In genomic region chr17:4611711-4612110, GRCm38 (mm10) we compare ENCODE assay signal across 22 mouse cellular contexts.
A peak's percentile ranks its signal among the peaks of the same experiment; 100 is the strongest.
DNase-seq lines count a peak whose midpoint lies in the region; ATAC-seq and TF ChIP-seq lines count a peak whose summit lies in the region.
"Had no signal": no experiment of that assay in that cellular context is flagged by ENCODE, and none has a peak within 500 bp of the region (broad histone marks: within the 10 kb centered on the region; RNA-seq: fewer than 3 reads in every experiment).

No protein-coding gene starts in this region.

- no peak for TF ChIP-seq CTCF in liver, adult 2 months (IDR thresholded peaks at IDR 0.05; ENCODE audit: low read depth, low read length)

- intact Hi-C loops in gastrocnemius, postnatal 36 days (cut with DNase I) = no loop called here

- peak overlapping the region; percentile 25; the same call in 1 of the 2 replicates for H3K4me2 ChIP-seq in heart, embryonic 14.5 days (ENCODE audit: low read length)
- H3K4me2 ChIP-seq in forebrain, embryonic 16.5 days (ENCODE audit: low read length) = no peak overlapping the region
- H3K4me2 ChIP-seq: embryonic facial prominence, embryonic 15.5 days; hindbrain, embryonic 12.5 days had no signal

- DNase-seq in gastrocnemius, adult 18-20 months (ENCODE audit: low spot score) = peak; percentile 3
- no peak for DNase-seq in gastrocnemius, postnatal 36 days
- no peak for DNase-seq in heart, postnatal 4 days
- peak; percentile 74 for DNase-seq in liver, adult 2 months (ENCODE audit: extremely low read depth, low read depth, low spot score)
- DNase-seq in liver = no peak
- peak; percentile 2 for DNase-seq in skeletal muscle tissue, adult 2 months (ENCODE audit: low read depth, low spot score)
- DNase-seq: cerebellum, adult 11 months; cerebellum, adult 8-10 months; embryo, embryonic 11 days had no signal

- H3K4me1 ChIP-seq in heart, embryonic 14.5 days (ENCODE audit: control insufficient read depth in 2 of 2, insufficient read depth in 2 of 2, low read length in 2 of 2) = peaks cover 0 to 5% of the 10 kb centered on the region in 2 experiments; a peak in 1 of 4 replicates
- peaks cover 2% of the 10 kb centered on the region; the same call in 1 of the 2 replicates for H3K4me1 ChIP-seq in liver, adult 2 months (ENCODE audit: control insufficient read depth, insufficient read depth, low read length)
- no peaks in the 10 kb centered on the region for H3K4me1 ChIP-seq in forebrain, embryonic 16.5 days (replicated peaks; ENCODE audit: control insufficient read depth, insufficient read depth, low read length)
- H3K4me1 ChIP-seq: embryonic facial prominence, embryonic 15.5 days; forebrain, embryonic 10.5 days; hindbrain, embryonic 12.5 days had no signal

- H3K36me3 ChIP-seq in heart, embryonic 14.5 days (ENCODE audit: control insufficient read depth, insufficient read depth, low read length) = no peaks in the 10 kb centered on the region
- H3K36me3 ChIP-seq in liver, adult 2 months (ENCODE audit: control insufficient read depth, insufficient read depth, low read length) = no peaks in the 10 kb centered on the region
- no peaks in the 10 kb centered on the region for H3K36me3 ChIP-seq in forebrain, embryonic 16.5 days (ENCODE audit: control insufficient read depth, insufficient read depth)
- H3K36me3 ChIP-seq: embryonic facial prominence, embryonic 15.5 days; forebrain, embryonic 10.5 days; heart, embryonic 15.5 days; hindbrain, embryonic 12.5 days had no signal

- no peak for ATAC-seq in heart, embryonic 14.5 days (ENCODE audit: insufficient number of reproducible peaks, insufficient read depth, low FRiP score, low read depth)
- no peak for ATAC-seq in forebrain, embryonic 16.5 days
- ATAC-seq: activated CD4-positive, CD25-positive, alpha-beta regulatory T cell, adult 4 months; forebrain, embryonic 14.5 days; hindbrain, embryonic 16.5 days; inflammation-experienced regulatory T-cells, adult 6 months; intestine, postnatal 0 days; Patski had no signal

- 0 out of 2 replicates have a peak, but pooled peaks cover 5% of the 10 kb centered on the region for H3K9me3 ChIP-seq in heart, embryonic 14.5 days (ENCODE audit: control insufficient read depth, low read length)
- H3K9me3 ChIP-seq in forebrain, embryonic 16.5 days (ENCODE audit: control insufficient read depth, low read length) = no peaks in the 10 kb centered on the region
- H3K9me3 ChIP-seq: embryonic facial prominence, embryonic 15.5 days; heart, embryonic 15.5 days; hindbrain, embryonic 12.5 days had no signal

- H3K79me2 ChIP-seq in liver, adult 2 months (ENCODE audit: control insufficient read depth, insufficient read depth, low read length) = no peaks in the 10 kb centered on the region

- no peaks in the 10 kb centered on the region for H3K27me3 ChIP-seq in heart, embryonic 14.5 days (ENCODE audit: control insufficient read depth, insufficient read depth, low read length)
- H3K27me3 ChIP-seq in liver, adult 2 months (ENCODE audit: control insufficient read depth, insufficient read depth, low read length) = no peaks in the 10 kb centered on the region
- H3K27me3 ChIP-seq in forebrain, embryonic 16.5 days (replicated peaks; ENCODE audit: control insufficient read depth, insufficient read depth, low read length) = no peaks in the 10 kb centered on the region
- H3K27me3 ChIP-seq: embryonic facial prominence, embryonic 15.5 days; heart, embryonic 15.5 days; hindbrain, embryonic 12.5 days; Patski had no signal

- WGBS in heart, embryonic 14.5 days = 86% methylated on average over 2 of the region's 2 CpGs
- 53% methylated on average over 2 of the region's 2 CpGs for WGBS in liver, adult 2 months
- 87% methylated on average over 2 of the region's 2 CpGs for WGBS in forebrain, embryonic 16.5 days

- no peak overlapping the region for H3K4me3 ChIP-seq in heart, embryonic 14.5 days (ENCODE audit: control insufficient read depth in 1 of 2, insufficient read depth in 1 of 2, low read depth in 1 of 2, low read length in 2 of 2)
- H3K4me3 ChIP-seq in liver, adult 2 months (ENCODE audit: insufficient read depth, low read depth, low read length) = no peak overlapping the region
- no peak overlapping the region for H3K4me3 ChIP-seq in forebrain, embryonic 16.5 days (replicated peaks; ENCODE audit: low read length)
- H3K4me3 ChIP-seq: embryonic facial prominence, embryonic 15.5 days; erythroblast, embryonic 14.5 days; forebrain, embryonic 10.5 days; heart, embryonic 15.5 days; hindbrain, embryonic 12.5 days had no signal

- no peak overlapping the region for H3K9ac ChIP-seq in heart, embryonic 14.5 days (ENCODE audit: low read length)
- no peak overlapping the region for H3K9ac ChIP-seq in liver, adult 2 months (ENCODE audit: low read depth, low read length)
- no peak overlapping the region for H3K9ac ChIP-seq in forebrain, embryonic 16.5 days (replicated peaks; ENCODE audit: low read depth, low read length)
- H3K9ac ChIP-seq: embryonic facial prominence, embryonic 15.5 days; heart, embryonic 15.5 days; hindbrain, embryonic 12.5 days had no signal

- TF ChIP-seq POLR2A in liver, adult 2 months (IDR thresholded peaks at IDR 0.05; ENCODE audit: extremely low read depth, insufficient read depth, low read length) = no peak

- no peak overlapping the region for H3K27ac ChIP-seq in heart, embryonic 14.5 days (replicated peaks in 1 of 2; ENCODE audit: control insufficient read depth in 1 of 2, insufficient read depth in 1 of 2, low read depth in 2 of 2, low read length in 2 of 2)
- H3K27ac ChIP-seq in liver, adult 2 months (replicated peaks; ENCODE audit: insufficient read depth, low read depth, low read length) = no peak overlapping the region
- H3K27ac ChIP-seq in forebrain, embryonic 16.5 days (ENCODE audit: low read length) = no peak overlapping the region
- H3K27ac ChIP-seq: embryonic facial prominence, embryonic 15.5 days; forebrain, embryonic 10.5 days; heart, embryonic 15.5 days; hindbrain, embryonic 12.5 days had no signal

Comparison
In these comparisons a context has a peak if more than half of its experiments do, and no peak if none do; other contexts are left out.
1. DNase-seq: peak in gastrocnemius, adult 18-20 months (single experiment), liver, adult 2 months (single experiment) and skeletal muscle tissue, adult 2 months (single experiment); none in gastrocnemius, postnatal 36 days (0 of 2), heart, postnatal 4 days (single experiment) and liver (single experiment).